Mouse (Mus musculus): ENCODE data around the gene Phc1. TPM values are rescaled to one million over a fixed set of nuclear protein-coding genes. Genes with fewer than 3 reads are reported as not detected.
A peak's percentile ranks its signal among the peaks of the same experiment; 100 is the strongest.
"Not testable (repeated sequence)": the region's sequence is repeated elsewhere in the genome, so short reads cannot be mapped to it uniquely, and the experiment has no call there.

The Phc1 gene
- total RNA-seq (2012; rRNA removed) (4.6 and 7.6 TPM in 2 replicates), polyA plus RNA-seq (2012; ENCODE audit: insufficient read depth in 1 of 2, insufficient read length in 2 of 2, low read depth in 1 of 2, low replicate concordance in 2 of 2, missing spikeins in 1 of 2) (10 to 100 TPM in 1 of 2 experiments, not detected in 1; 35.9 TPM)

- Histone ChIP-seq H3K4me1 (ENCODE audit: control insufficient read depth in 1 of 2, insufficient read depth in 2 of 2, low read length in 2 of 2) (peaks cover 22 to 23% of the 10 kb centered on the region in 2 experiments), H3K79me2 (ENCODE audit: control insufficient read depth, insufficient read depth, low read length, poor library complexity) (peaks cover 6% of the 10 kb centered on the region; the same call in 1 of the 2 replicates), H3K36me3 (ENCODE audit: control insufficient read depth in 1 of 2, insufficient read depth in 2 of 2, low read length in 2 of 2) (peaks cover 0 to 38% of the 10 kb centered on the region in 2 experiments; a peak in 2 of 4 replicates), H3K9me3 (replicated peaks; ENCODE audit: insufficient read depth, low read length) (no peaks in the 10 kb centered on the region), H3K9ac (ENCODE audit: control insufficient read depth, low read depth, low read length, poor library complexity, severe bottlenecking) (peak within 1 kb of the TSS; percentile 95), H3K27ac (ENCODE audit: control insufficient read depth, low read depth, low read length) (peak within 1 kb of the TSS; percentile 95), H3K4me3 (ENCODE audit: control insufficient read depth in 1 of 2, insufficient read depth in 1 of 2, low read depth in 2 of 2, low read length in 2 of 2) (peak within 1 kb of the TSS; percentile 91 to 100), H3K27me3 (ENCODE audit: control insufficient read depth in 1 of 2, insufficient read depth in 2 of 2, low read length in 2 of 2) (no peaks in the 10 kb centered on the region)
- peak; percentile 82 for DNase-seq (ENCODE audit: low read depth, low spot score)
- no peak for TF ChIP-seq SMC3 (IDR thresholded peaks at IDR 0.05; ENCODE audit: low read depth, low read length)
- peak; percentile 30; the same call in 1 of the 2 replicates for TF ChIP-seq NELFE (IDR thresholded peaks at IDR 0.05; ENCODE audit: low read depth, low read length)
- TF ChIP-seq MXI1 (IDR thresholded peaks at IDR 0.05; ENCODE audit: low read depth, low read length) = peak; percentile 71; the same call in 1 of the 2 replicates
- peak; percentile 90 for TF ChIP-seq E2F4 (IDR thresholded peaks at IDR 0.05; ENCODE audit: borderline replicate concordance, low read depth, low read length)
- peak; percentile 79; the same call in 1 of the 2 replicates for TF ChIP-seq MYC (IDR thresholded peaks at IDR 0.05; ENCODE audit: low read depth, low read length)
- peak; percentile 91 for TF ChIP-seq BHLHE40 (IDR thresholded peaks at IDR 0.05; ENCODE audit: borderline replicate concordance, low read depth, low read length)
- peak; percentile 73; the same call in 1 of the 2 replicates for TF ChIP-seq MAZ (IDR thresholded peaks at IDR 0.05; ENCODE audit: low read depth, low read length)
- no peak for TF ChIP-seq CTCF (IDR thresholded peaks at IDR 0.05 in 2 of 3, conservative IDR thresholded peaks at IDR 0.05 in 1 of 3; ENCODE audit: control insufficient read depth in 1 of 3, insufficient read depth in 1 of 3, low read depth in 2 of 3, low read length in 3 of 3, poor library complexity in 1 of 3, severe bottlenecking in 1 of 3)
- no peak for TF ChIP-seq MAFK (IDR thresholded peaks at IDR 0.05; ENCODE audit: borderline replicate concordance, low read depth, low read length)
- TF ChIP-seq POLR2A (IDR thresholded peaks at IDR 0.05; ENCODE audit: control insufficient read depth in 1 of 2, insufficient read depth in 1 of 2, low read depth in 1 of 2, low read length in 2 of 2, poor library complexity in 1 of 2) = peak in 1 of 2 experiments; percentile 48; a peak in 1 of 4 replicates
- TF ChIP-seq SIN3A (IDR thresholded peaks at IDR 0.05; ENCODE audit: low read length) = peak; percentile 80
- 0 out of 2 replicates have a peak, but pooled peaks have one; percentile 12 for TF ChIP-seq MYB (IDR thresholded peaks at IDR 0.05; ENCODE audit: low read depth, low read length)
- peak; percentile 28 to 33; a peak in 1 of 4 replicates for TF ChIP-seq EP300 (IDR thresholded peaks at IDR 0.05; ENCODE audit: low read depth in 1 of 2, low read length in 2 of 2)
- TF ChIP-seq ZNF384 (IDR thresholded peaks at IDR 0.05; ENCODE audit: low read depth, low read length) = peak; percentile 24; the same call in 1 of the 2 replicates
- TF ChIP-seq TAL1 (IDR thresholded peaks at IDR 0.05; ENCODE audit: low read length) = no peak
- TF ChIP-seq ZKSCAN1 (IDR thresholded peaks at IDR 0.05; ENCODE audit: low read depth, low read length) = peak; percentile 93
- TF ChIP-seq ETS1 (IDR thresholded peaks at IDR 0.05; ENCODE audit: low read depth, low read length) = peak; percentile 71
- peak; percentile 89 for TF ChIP-seq MAX (IDR thresholded peaks at IDR 0.05; ENCODE audit: low read length)
Measured at GRCm38 (mm10) chr6:122340349-122341000, at the start of gene Phc1. Phc1 (minus strand) TSS chr6:122340561.

GRCm38 (mm10) chr6:122389986-122390385 is 49.6 kb upstream of the Phc1 start:
- peak; percentile 46 for DNase-seq (ENCODE audit: low read depth, low spot score)
- peaks cover 14 to 35% of the 10 kb centered on the region in 2 experiments for H3K4me1 ChIP-seq (ENCODE audit: control insufficient read depth in 1 of 2, insufficient read depth in 2 of 2, low read length in 2 of 2)
- H3K9me3 ChIP-seq (replicated peaks; ENCODE audit: insufficient read depth, low read length); H3K4me3 ChIP-seq (ENCODE audit: control insufficient read depth in 1 of 2, insufficient read depth in 1 of 2, low read depth in 2 of 2, low read length in 2 of 2); H3K9ac ChIP-seq (ENCODE audit: control insufficient read depth, low read depth, low read length, poor library complexity, severe bottlenecking); H3K79me2 ChIP-seq (ENCODE audit: control insufficient read depth, insufficient read depth, low read length, poor library complexity); H3K27me3 ChIP-seq (ENCODE audit: control insufficient read depth in 1 of 2, insufficient read depth in 2 of 2, low read length in 2 of 2): not testable (repeated sequence)
- peak overlapping the region; percentile 27; the same call in 1 of the 2 replicates for H3K27ac ChIP-seq (ENCODE audit: control insufficient read depth, low read depth, low read length)
- TF ChIP-seq TCF12 (IDR thresholded peaks at IDR 0.05; ENCODE audit: low read depth, low read length) (0 out of 2 replicates have a peak, but pooled peaks have one; percentile 13), MYB (IDR thresholded peaks at IDR 0.05; ENCODE audit: low read depth, low read length) (peak; percentile 95), EP300 (IDR thresholded peaks at IDR 0.05; ENCODE audit: low read depth in 1 of 2, low read length in 2 of 2) (peak; percentile 28 to 70; a peak in 2 of 4 replicates)
- H3K36me3 ChIP-seq (ENCODE audit: control insufficient read depth in 1 of 2, insufficient read depth in 2 of 2, low read length in 2 of 2) = peaks cover 0 to 12% of the 10 kb centered on the region in 2 experiments; a peak in 2 of 4 replicates
